1 mouse cellular context compared by ENCODE assay signal in the genomic region with DNA sequence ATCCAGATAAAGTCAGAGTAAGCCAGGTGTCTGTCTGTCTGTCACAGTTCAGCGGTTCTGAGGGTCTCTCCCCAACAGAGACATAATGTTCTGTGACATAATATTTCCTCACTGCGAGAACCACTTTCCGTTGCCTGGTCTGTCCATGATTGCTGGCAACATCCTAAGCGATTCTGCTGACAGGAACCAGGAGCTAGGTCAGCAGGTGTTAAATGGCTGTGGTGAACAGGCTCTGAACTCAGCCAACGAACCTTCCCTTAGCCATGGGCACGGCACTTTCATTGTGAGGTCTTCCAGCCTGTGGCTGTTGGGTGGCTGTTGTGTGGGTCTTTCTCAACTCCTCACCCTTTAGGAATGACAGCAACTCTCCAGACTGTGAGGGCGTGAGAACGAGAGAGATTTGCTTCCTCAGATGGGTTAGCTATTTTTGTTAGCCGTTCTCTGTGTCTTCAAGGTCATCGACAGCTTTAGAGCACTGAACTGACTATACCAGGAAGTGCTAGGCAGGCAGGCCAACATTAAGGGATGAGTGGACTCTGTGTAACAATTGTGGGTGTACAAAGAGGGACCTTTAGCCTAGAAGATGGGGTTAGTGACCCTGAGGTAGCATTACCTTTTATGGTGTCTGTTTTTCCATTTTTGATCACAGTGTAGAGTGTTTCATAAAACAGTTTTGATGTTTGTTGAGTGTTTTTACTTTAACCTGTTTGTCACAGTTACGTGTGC.
A peak's percentile ranks its signal among the peaks of the same experiment; 100 is the strongest.
TF ChIP-seq lines count a peak whose summit lies in the region.

No protein-coding gene starts in this region.

TF ChIP-seq in CH12.LX, 34 proteins besides CTCF, POLR2A, EP300 and RAD21:
- no peak for TF ChIP-seq USF1 (IDR thresholded peaks at IDR 0.05; ENCODE audit: low read depth, low read length)
- TF ChIP-seq MAZ (IDR thresholded peaks at IDR 0.05; ENCODE audit: low read depth, low read length) = no peak
- peak; percentile 53 for TF ChIP-seq ETS1 (conservative IDR thresholded peaks at IDR 0.05; ENCODE audit: low read depth, low read length)
- TF ChIP-seq ELF1 (IDR thresholded peaks at IDR 0.05; ENCODE audit: low read depth, low read length) = peak; percentile 65; the same call in 1 of the 2 replicates
- peak; percentile 23; the same call in 1 of the 2 replicates for TF ChIP-seq TCF12 (IDR thresholded peaks at IDR 0.05; ENCODE audit: low read depth, low read length)
TF ChIP-seq in CH12.LX: peak in this region for 3.
